Mouse (Mus musculus): ENCODE measurements around the gene Pde4d. TPM values are rescaled to one million over a fixed set of nuclear protein-coding genes. Genes with fewer than 3 reads are reported as not detected.

The Pde4d gene
- polyA plus RNA-seq, 1 experiment = 56.2 TPM

GRCm38 (mm10) chr13:109688195-109688594 lies 1238.4 kb downstream of the Pde4d start:
- Histone ChIP-seq H3K4me1 (ENCODE audit: control insufficient read depth, insufficient read depth, insufficient read length, low read length) (no peaks in the 10 kb centered on the region), H3K27ac (replicated peaks; ENCODE audit: low read depth, low read length) (no peak overlapping the region), H3K4me3 (ENCODE audit: insufficient read depth, low read depth, low read length) (no peak overlapping the region)

- Histone ChIP-seq H3K4me1 (ENCODE audit: control insufficient read depth, insufficient read depth, insufficient read length, low read length) (no peaks in the 10 kb centered on the region), H3K4me3 (ENCODE audit: insufficient read depth, low read depth, low read length) (no peak overlapping the region)
These were observed 1239.4 kb downstream of the Pde4d start for GRCm38 (mm10) chr13:109689176-109689575.

GRCm38 (mm10) chr13:109690558-109690957 lies 1240.8 kb downstream of the Pde4d start:
- Histone ChIP-seq H3K27ac (replicated peaks; ENCODE audit: low read depth, low read length) (no peak overlapping the region), H3K4me1 (ENCODE audit: control insufficient read depth, insufficient read depth, insufficient read length, low read length) (no peaks in the 10 kb centered on the region), H3K4me3 (ENCODE audit: insufficient read depth, low read depth, low read length) (no peak overlapping the region)

More at GRCm38 (mm10) chr13:109689176-109689575, 1239.4 kb downstream of the Pde4d start:
- no peak overlapping the region for H3K27ac ChIP-seq (replicated peaks; ENCODE audit: low read depth, low read length)

GRCm38 (mm10) chr13:109692851-109693250 lies 1243.1 kb downstream of the Pde4d start:
- H3K4me3 ChIP-seq (ENCODE audit: insufficient read depth, low read depth, low read length) = no peak overlapping the region
- no peak overlapping the region for H3K27ac ChIP-seq (replicated peaks; ENCODE audit: low read depth, low read length)
- no peaks in the 10 kb centered on the region for H3K4me1 ChIP-seq (ENCODE audit: control insufficient read depth, insufficient read depth, insufficient read length, low read length)

- Histone ChIP-seq H3K4me3 (ENCODE audit: insufficient read depth, low read depth, low read length) (no peak overlapping the region), H3K27ac (replicated peaks; ENCODE audit: low read depth, low read length) (no peak overlapping the region), H3K4me1 (ENCODE audit: control insufficient read depth, insufficient read depth, insufficient read length, low read length) (no peaks in the 10 kb centered on the region)
These were observed 1244.0 kb downstream of the Pde4d start for GRCm38 (mm10) chr13:109693769-109694168.

- H3K4me1 ChIP-seq (ENCODE audit: control insufficient read depth, insufficient read depth, insufficient read length, low read length) = no peaks in the 10 kb centered on the region
- H3K4me3 ChIP-seq (ENCODE audit: insufficient read depth, low read depth, low read length) = no peak overlapping the region
- H3K27ac ChIP-seq (replicated peaks; ENCODE audit: low read depth, low read length) = no peak overlapping the region
These were observed 1244.5 kb downstream of the Pde4d start for GRCm38 (mm10) chr13:109694293-109694692.

- H3K4me1 ChIP-seq (ENCODE audit: control insufficient read depth, insufficient read depth, insufficient read length, low read length) = no peaks in the 10 kb centered on the region
- no peak overlapping the region for H3K27ac ChIP-seq (replicated peaks; ENCODE audit: low read depth, low read length)
- H3K4me3 ChIP-seq (ENCODE audit: insufficient read depth, low read depth, low read length) = no peak overlapping the region
These were observed 1245.3 kb downstream of the Pde4d start for GRCm38 (mm10) chr13:109695098-109695497.

- Histone ChIP-seq H3K4me3 (ENCODE audit: insufficient read depth, low read depth, low read length) (no peak overlapping the region), H3K27ac (replicated peaks; ENCODE audit: low read depth, low read length) (no peak overlapping the region), H3K4me1 (ENCODE audit: control insufficient read depth, insufficient read depth, insufficient read length, low read length) (no peaks in the 10 kb centered on the region)
These were observed 1256.4 kb downstream of the Pde4d start for GRCm38 (mm10) chr13:109706141-109706540.

GRCm38 (mm10) chr13:109706579-109706978 lies 1256.8 kb downstream of the Pde4d start:
- Histone ChIP-seq H3K27ac (replicated peaks; ENCODE audit: low read depth, low read length) (no peak overlapping the region), H3K4me1 (ENCODE audit: control insufficient read depth, insufficient read depth, insufficient read length, low read length) (no peaks in the 10 kb centered on the region), H3K4me3 (ENCODE audit: insufficient read depth, low read depth, low read length) (no peak overlapping the region)

- Histone ChIP-seq H3K4me1 (ENCODE audit: control insufficient read depth, insufficient read depth, insufficient read length, low read length) (no peaks in the 10 kb centered on the region), H3K27ac (replicated peaks; ENCODE audit: low read depth, low read length) (no peak overlapping the region), H3K4me3 (ENCODE audit: insufficient read depth, low read depth, low read length) (no peak overlapping the region)
These were observed 1257.4 kb downstream of the Pde4d start for GRCm38 (mm10) chr13:109707154-109707553.

- H3K4me1 ChIP-seq (ENCODE audit: control insufficient read depth, insufficient read depth, insufficient read length, low read length) = no peaks in the 10 kb centered on the region
- H3K4me3 ChIP-seq (ENCODE audit: insufficient read depth, low read depth, low read length) = no peak overlapping the region
- H3K27ac ChIP-seq (replicated peaks; ENCODE audit: low read depth, low read length) = no peak overlapping the region
These were observed 1258.6 kb downstream of the Pde4d start for GRCm38 (mm10) chr13:109708326-109708725.

GRCm38 (mm10) chr13:109714581-109714980 lies 1264.8 kb downstream of the Pde4d start:
- Histone ChIP-seq H3K4me3 (ENCODE audit: insufficient read depth, low read depth, low read length) (no peak overlapping the region), H3K4me1 (ENCODE audit: control insufficient read depth, insufficient read depth, insufficient read length, low read length) (no peaks in the 10 kb centered on the region), H3K27ac (replicated peaks; ENCODE audit: low read depth, low read length) (no peak overlapping the region)

- no peak overlapping the region for H3K27ac ChIP-seq (replicated peaks; ENCODE audit: low read depth, low read length)
- H3K4me3 ChIP-seq (ENCODE audit: insufficient read depth, low read depth, low read length) = no peak overlapping the region
These were observed 1265.6 kb downstream of the Pde4d start for GRCm38 (mm10) chr13:109715321-109715720.

GRCm38 (mm10) chr13:109720127-109720713 lies 1270.5 kb downstream of the Pde4d start:
- Histone ChIP-seq H3K4me1 (ENCODE audit: control insufficient read depth, insufficient read depth, insufficient read length, low read length) (peaks cover 2% of the 10 kb centered on the region; the same call in 1 of the 2 replicates), H3K4me3 (ENCODE audit: insufficient read depth, low read depth, low read length) (no peak overlapping the region), H3K27ac (replicated peaks; ENCODE audit: low read depth, low read length) (no peak overlapping the region)

More at GRCm38 (mm10) chr13:109715321-109715720, 1265.6 kb downstream of the Pde4d start:
- peaks cover 2% of the 10 kb centered on the region; the same call in 1 of the 2 replicates for H3K4me1 ChIP-seq (ENCODE audit: control insufficient read depth, insufficient read depth, insufficient read length, low read length)

GRCm38 (mm10) chr13:109722237-109723119 lies 1272.7 kb downstream of the Pde4d start:
- no peak overlapping the region for H3K27ac ChIP-seq (replicated peaks; ENCODE audit: low read depth, low read length)
- H3K4me3 ChIP-seq (ENCODE audit: insufficient read depth, low read depth, low read length) = no peak overlapping the region
- H3K4me1 ChIP-seq (ENCODE audit: control insufficient read depth, insufficient read depth, insufficient read length, low read length) = peaks cover 2% of the 10 kb centered on the region; the same call in 1 of the 2 replicates

Measured in brown adipose tissue, adult 24 weeks (tissue).